Mouse (Mus musculus) right cerebral cortex, postnatal 36 days (tissue): ENCODE data around the gene Bid.

Source experiments
- DNase-seq, 2 experiments: peaks; one replicate each; pipeline ENCODE4 v3.0.0; 2022; ENCODE audit warnings: low spot score in 2 of 2, mixed read lengths in 1 of 2

Gene Bid

DNA sequence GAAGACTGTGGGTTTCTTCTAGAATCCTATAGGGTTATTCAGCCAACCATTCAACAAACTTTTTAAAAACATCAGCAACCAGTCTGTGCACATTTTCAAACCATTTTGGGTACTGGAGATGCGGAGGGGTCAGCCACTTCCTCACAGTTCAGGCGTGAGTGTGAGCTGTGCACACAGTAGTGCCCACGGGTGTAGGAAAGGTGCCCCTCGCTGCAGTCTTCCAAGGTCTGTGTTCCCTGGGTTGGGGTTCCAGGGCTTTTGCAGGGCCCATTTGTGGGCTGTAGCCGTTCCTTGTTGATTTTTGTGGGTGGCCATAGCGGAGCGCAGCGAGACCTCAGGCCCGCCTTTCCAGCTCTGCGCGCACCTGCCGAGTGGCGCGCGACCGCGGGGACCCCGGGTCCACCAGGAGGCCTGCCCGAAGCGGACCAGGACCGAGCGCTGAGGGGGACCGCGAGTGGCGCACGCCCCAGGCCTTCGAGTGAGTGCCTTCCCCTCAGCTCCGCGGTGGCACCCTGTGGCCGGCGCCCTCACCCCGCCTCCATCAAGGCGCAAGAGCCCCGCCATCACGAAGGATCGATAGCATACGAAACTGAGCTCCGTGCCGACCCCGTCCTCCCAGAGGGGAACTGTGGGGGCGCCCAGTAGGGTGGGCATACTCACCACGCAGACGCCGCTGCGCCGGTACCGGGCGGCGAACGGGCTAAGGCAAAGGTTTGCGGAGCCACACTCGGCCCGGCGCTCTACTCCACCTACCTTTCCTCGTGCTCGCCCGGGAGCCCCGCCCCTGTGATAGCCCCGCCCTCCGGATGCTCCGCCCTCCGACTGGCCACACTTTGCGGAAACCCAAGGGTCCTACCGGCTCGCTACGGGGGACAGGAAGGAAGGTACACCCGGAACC is at the start of gene Bid:
Gene Bid, minus strand, starts transcription at position 780 of the 898 bp plus-strand sequence.
- DNase-seq, result peak; percentile 68 to 72

GRCm38 (mm10) chr6:120965814-120966213 is 49.2 kb upstream of the Bid start:
- no peak for DNase-seq

DNA sequence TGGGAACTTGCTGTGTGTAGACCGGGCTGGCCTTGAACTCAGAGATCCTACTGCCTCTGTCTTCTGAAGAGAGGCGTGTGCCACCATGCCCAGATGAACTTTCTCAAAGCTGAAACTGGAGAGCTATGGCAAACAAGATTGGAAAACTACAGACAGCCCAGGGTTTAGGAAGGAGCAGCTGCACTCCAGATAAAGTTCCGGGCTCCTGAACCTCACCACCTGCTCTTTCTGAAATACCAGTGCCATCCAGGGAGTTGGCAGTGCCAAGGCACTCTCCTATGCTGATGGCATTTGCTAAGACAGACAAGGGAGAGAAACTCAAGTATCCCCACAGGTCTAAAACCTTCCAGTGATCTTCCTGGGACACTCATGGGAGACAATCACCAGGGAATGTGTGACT is 47.5 kb upstream of the Bid start:
- no peak for DNase-seq

DNA sequence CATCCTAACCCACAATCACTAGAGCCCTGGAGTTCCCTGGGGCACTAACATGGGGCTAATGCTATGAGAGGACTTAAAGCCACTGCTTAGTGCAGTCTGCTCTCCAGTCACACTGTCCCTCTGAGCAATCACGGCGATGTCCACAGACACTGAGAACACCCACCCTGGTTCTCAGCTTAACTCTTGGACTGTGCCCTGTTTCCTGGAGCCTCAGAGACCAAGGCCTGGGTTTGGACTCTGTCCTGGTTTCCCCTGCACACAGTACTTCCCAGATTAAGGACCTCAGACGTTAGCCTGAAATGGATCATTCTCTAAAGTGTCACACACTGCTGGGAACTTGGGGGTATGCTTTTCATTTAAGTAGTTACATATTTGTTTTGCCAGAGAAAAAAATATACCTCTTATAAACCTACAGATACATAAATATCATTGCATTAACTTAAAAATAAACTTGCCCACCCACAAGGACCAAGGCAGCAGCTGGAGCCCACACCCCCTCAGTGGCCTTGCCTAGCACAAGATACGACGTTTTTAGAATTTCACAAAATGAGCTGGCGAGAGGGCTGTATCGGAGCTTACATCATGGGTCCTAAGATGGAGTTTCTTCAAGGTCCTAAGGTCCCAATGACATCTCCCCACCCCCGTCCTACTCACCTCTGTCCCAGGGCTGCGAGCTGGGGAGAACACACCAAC is 43.8 kb upstream of the Bid start:
- peak; percentile 33 to 39 for DNase-seq

GRCm38 (mm10) chr6:120957331-120957730 is 40.7 kb upstream of the Bid start:
- no peak for DNase-seq

DNA sequence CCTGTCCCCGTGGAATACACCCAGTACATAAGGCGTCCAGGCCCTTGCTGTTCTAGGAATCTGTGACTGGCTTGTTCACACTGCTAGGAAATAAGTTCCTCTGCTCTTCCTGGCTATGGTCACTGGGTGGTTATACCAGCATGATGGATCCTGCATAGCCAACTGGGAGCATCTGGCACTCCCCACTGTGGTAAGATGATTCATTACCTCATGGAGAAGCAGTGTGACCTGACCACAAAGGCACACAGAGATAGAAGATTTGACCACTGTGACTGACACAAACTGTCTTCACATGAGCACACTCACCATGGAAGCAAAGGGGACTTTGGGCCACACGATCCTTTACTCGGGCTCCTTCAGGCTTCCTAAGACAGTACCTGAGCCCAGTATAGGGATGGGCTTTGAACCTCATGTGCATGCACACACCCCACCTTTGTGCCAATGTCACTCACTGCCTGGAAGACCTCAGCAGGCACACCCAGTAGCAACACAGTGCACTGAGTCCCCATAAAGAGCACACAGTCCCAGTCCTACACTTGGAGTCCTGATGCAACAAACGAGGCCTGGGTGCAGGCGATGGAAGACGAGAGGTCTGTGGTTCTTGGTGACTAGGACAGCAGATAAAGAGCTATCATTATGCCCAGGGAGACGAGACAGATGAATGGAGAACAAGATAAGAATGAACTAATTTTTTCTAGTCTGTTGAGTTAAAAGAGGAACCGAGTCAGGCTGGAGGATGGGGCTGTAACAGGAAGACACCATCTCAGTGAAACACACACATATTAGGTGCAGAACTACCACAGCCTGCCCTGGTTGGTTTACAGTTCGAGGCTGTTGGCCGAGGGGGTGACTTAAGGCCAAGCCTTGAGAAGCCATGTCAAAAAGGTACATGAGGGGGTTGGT is 39.9 kb upstream of the Bid start:
- DNase-seq, result no peak

DNA sequence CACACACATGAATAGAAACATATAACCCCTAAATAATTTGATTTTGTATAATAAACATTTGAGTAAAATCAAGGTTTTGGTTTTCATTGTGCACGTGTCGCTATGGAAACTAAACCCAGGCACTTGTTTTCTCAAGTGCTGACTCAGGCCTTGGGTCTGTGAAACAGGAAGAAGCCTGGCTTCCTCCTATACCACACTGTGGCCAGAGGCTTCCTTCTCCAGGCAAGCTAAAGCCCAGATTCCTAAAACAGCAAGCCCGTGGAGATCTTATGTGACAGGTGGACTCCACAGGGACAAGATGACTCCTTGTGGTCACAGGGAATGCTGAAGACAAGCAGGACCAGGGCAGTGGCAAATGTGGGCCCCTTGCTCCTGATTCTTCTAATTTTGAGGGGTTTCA is 38.6 kb upstream of the Bid start:
- no peak for DNase-seq

DNA sequence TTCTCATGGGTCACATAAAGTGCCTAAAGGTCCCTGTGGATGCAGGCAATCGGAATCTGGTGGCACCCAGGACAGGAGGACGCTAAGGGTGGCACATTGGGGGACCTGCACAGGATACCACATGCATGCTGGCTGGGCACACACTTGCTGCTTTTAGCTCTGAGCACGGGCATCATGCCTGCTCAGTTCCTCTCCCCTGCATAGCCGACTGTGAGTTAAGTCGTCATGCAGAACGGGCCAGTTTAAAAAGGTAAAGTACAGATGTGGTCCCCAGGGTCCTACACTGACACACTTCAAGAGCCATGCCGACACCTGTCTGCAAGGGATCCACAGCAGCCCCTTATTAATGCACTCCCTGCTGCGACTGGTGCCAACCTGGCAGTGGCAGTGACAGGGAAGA is 37.6 kb upstream of the Bid start:
- no peak for DNase-seq

DNA sequence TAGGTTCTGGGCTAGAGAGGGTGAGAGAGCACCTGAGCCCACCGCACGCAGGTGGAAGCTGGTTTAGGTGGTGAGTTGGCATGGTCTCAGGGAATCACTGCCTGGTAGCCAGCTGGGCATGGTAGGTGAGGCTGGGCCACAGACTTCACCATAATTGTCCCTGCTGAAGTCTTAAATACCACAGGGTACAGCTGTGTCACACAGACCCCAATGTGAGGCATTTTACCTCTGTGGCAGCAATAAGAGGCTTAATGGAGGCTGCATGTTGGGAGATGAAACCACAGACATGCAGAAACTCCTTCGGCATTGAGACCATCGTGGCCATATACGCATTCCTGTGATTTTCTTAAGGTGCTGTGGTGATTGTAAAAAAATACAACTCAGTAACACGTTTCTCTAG is 35.8 kb upstream of the Bid start:
- no peak for DNase-seq

- DNase-seq, result no peak
Measured at GRCm38 (mm10) chr6:120951311-120951710, 34.7 kb upstream of the Bid start.

GRCm38 (mm10) chr6:120945510-120945909 is 28.9 kb upstream of the Bid start:
- DNase-seq, result no peak

- no peak for DNase-seq
Measured at GRCm38 (mm10) chr6:120943964-120944363, 27.3 kb upstream of the Bid start.

GRCm38 (mm10) chr6:120943551-120943950 is 26.9 kb upstream of the Bid start:
- no peak for DNase-seq

GRCm38 (mm10) chr6:120943079-120943478 is 26.4 kb upstream of the Bid start:
- DNase-seq, result no peak

DNA sequence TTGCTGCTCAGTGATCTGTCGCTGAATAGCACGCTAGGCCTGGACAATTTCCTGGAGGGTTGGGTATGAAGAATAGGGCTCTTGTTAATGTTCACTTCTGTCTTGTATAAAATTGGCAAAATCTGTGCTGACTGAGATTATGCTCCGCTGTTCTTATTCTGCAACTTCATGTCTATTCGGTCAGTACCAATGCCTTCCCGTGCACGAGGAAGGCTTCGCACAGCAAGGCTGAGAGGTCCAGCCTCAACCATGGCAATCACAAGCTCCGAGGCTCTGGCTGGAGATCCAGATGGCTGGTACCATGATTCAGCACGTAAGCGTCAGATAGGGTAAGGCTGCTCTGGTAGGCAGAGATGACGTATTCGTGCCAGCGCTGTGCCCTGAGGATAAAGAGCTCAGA is 24.9 kb upstream of the Bid start:
- DNase-seq, result no peak

- DNase-seq, result no peak
Measured at GRCm38 (mm10) chr6:120941084-120941481, 24.4 kb upstream of the Bid start.

DNA sequence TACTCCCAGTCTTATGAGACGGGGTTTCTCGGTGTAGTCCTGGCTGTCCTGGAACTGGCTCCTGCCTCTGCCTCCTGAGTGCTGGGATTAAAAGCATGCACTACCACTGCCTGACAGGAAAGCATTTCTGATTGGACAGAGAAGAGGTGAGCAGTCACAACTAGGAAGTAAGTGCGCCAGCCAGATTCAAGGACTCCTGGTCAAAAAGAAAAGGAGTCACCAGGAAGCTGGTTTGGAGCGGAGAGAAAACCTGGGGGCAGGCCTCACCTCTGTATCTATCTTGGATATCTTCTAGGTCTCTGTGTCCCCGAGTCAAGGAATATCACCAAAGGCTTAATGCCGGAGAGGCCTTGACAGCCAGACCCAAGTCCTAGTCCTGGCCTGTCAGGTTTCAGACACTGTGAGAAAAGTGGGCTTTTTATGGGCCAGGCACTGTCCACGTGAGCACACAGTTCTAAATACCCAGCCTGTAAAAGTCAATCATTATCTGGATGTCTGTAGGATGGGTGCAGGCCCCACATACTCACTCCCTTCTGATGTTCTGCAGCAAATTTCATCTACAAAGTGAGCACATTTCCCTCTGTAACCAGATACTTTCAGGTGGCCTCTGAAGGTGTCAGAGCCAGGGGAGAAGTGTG is 23.9 kb upstream of the Bid start:
- no peak for DNase-seq

DNA sequence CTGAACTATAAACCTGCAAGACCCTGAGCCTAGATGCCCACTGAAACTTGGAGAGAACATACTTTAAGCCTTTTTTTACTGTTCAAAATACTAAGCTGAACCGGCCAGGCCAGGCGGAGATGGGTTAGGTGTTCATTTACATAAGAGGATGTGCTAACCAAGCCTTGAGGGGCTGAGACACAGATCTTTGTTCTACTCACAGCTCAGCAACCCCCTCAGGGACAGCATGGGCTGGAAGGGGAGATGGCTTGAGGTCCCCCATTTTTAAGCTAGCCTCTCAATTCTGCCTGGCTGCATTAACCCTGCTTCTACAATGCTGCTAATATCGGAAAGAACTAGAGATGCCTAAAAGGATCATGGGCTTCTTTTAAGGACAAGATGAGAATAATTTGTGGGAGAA is 23.1 kb upstream of the Bid start:
- no peak for DNase-seq

DNA sequence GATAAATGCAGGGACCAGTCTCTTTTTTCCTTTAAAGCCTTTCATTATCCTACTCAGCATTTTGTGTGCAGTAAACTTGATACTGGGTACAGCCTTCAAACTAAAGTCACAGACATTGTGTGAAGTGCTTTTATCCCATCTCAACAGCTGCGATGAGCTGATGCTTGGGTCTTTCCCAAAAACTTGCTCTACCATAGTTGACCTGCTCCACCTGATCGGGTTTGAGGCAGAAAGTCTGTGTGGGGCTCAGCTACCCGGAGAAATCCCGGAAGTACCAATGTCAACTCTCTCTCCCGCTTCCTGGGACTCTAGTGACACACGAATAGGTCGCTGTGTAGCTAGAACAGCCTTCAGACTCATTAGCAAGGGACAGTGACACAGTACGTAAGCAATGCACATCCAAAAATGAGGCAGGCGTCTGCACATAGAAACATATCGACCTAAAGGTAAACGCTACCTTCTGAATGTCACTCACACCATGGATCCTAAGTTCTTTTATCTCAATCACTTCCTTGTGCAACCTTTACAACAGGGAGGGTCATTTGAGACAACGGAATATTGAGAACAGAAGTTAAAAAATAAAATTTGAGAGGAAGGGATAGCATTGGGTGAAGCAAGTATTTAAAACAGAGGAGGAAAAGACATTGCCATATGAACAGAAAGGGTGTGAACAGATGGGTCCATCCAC is 22.3 kb upstream of the Bid start:
- DNase-seq, result no peak

- no peak for DNase-seq
Measured at GRCm38 (mm10) chr6:120937999-120938608, 21.5 kb upstream of the Bid start.
